In genomic region chr13:77708514-77709013, GRCm38 (mm10) we compare ENCODE assay signal across 1 mouse cellular context.
TF ChIP-seq lines count a peak whose summit lies in the region.

No protein-coding gene starts in this region.

TF ChIP-seq in CH12.LX, 34 proteins besides CTCF, POLR2A, EP300 and RAD21 (continued from another document):
- TF ChIP-seq ZNF384 (IDR thresholded peaks at IDR 0.05; ENCODE audit: low read depth, low read length), result 0 out of 2 replicates have a peak, but pooled peaks have one; percentile 21
- 0 out of 2 replicates have a peak, but pooled peaks have one; percentile 16 for TF ChIP-seq ETS1 (conservative IDR thresholded peaks at IDR 0.05; ENCODE audit: low read depth, low read length)
- TF ChIP-seq ZKSCAN1 (IDR thresholded peaks at IDR 0.05; ENCODE audit: borderline replicate concordance, low read depth, low read length), result no peak
- peak; percentile 65; the same call in 1 of the 2 replicates for TF ChIP-seq POLR2AphosphoS2 (IDR thresholded peaks at IDR 0.05; ENCODE audit: low read depth, low read length)
- TF ChIP-seq MXI1 (IDR thresholded peaks at IDR 0.05; ENCODE audit: low read depth, low read length), result peak; percentile 53; the same call in 1 of the 2 replicates
- TF ChIP-seq MAZ (IDR thresholded peaks at IDR 0.05; ENCODE audit: low read depth, low read length), result peak; percentile 39; the same call in 1 of the 2 replicates
- peak; percentile 83 for TF ChIP-seq NELFE (IDR thresholded peaks at IDR 0.05; ENCODE audit: low read depth, low read length)
